Mouse (Mus musculus): ENCODE measurements around the gene Ppp1r16b.
"Not testable (repeated sequence)": the region's sequence is repeated elsewhere in the genome, so short reads cannot be mapped to it uniquely, and the experiment has no call there.

Gene Ppp1r16b

GRCm38 (mm10) chr2:158726252-158726651 is 61.1 kb downstream of the Ppp1r16b start:
- no peak for DNase-seq

- DNase-seq, result no peak
These were observed 63.0 kb downstream of the Ppp1r16b start for GRCm38 (mm10) chr2:158728061-158728815.

- no peak for DNase-seq
These were observed 65.7 kb downstream of the Ppp1r16b start for GRCm38 (mm10) chr2:158730896-158731295.

GRCm38 (mm10) chr2:158732521-158732920 is 67.3 kb downstream of the Ppp1r16b start:
- DNase-seq, result no peak

- DNase-seq, result no peak
These were observed 67.9 kb downstream of the Ppp1r16b start for GRCm38 (mm10) chr2:158733136-158733535.

GRCm38 (mm10) chr2:158733914-158734313 is 68.7 kb downstream of the Ppp1r16b start:
- no peak for DNase-seq

- no peak for DNase-seq
These were observed 69.4 kb downstream of the Ppp1r16b start for GRCm38 (mm10) chr2:158734500-158735152.

GRCm38 (mm10) chr2:158735340-158735739 is 70.1 kb downstream of the Ppp1r16b start:
- no peak for DNase-seq

GRCm38 (mm10) chr2:158736247-158736646 is 71.0 kb downstream of the Ppp1r16b start:
- DNase-seq, result not testable (repeated sequence)

GRCm38 (mm10) chr2:158738591-158738990 is 73.4 kb downstream of the Ppp1r16b start:
- no peak for DNase-seq

GRCm38 (mm10) chr2:158739113-158739512 is 73.9 kb downstream of the Ppp1r16b start:
- DNase-seq, result no peak

GRCm38 (mm10) chr2:158741011-158741501 is 75.9 kb downstream of the Ppp1r16b start:
- no peak for DNase-seq

- DNase-seq, result no peak
These were observed 77.2 kb downstream of the Ppp1r16b start for GRCm38 (mm10) chr2:158742431-158742830.

- DNase-seq, result no peak
These were observed 78.4 kb downstream of the Ppp1r16b start for GRCm38 (mm10) chr2:158743518-158744141.

- DNase-seq, result peak; percentile 27
These were observed 79.9 kb downstream of the Ppp1r16b start for GRCm38 (mm10) chr2:158745049-158745482.

- DNase-seq, result no peak
These were observed 81.0 kb downstream of the Ppp1r16b start for GRCm38 (mm10) chr2:158746164-158746563.

GRCm38 (mm10) chr2:158749366-158749765 is 84.2 kb downstream of the Ppp1r16b start:
- DNase-seq, result no peak

- no peak for DNase-seq
These were observed 95.0 kb downstream of the Ppp1r16b start for GRCm38 (mm10) chr2:158760231-158760630.

- DNase-seq, result no peak
These were observed 97.1 kb downstream of the Ppp1r16b start for GRCm38 (mm10) chr2:158762339-158762738.

GRCm38 (mm10) chr2:158767742-158768339 is 102.6 kb downstream of the Ppp1r16b start, which contains the start of gene Fam83d:
TSS of gene Fam83d (plus strand) at chr2:158768093.
- peak; percentile 98 for DNase-seq

GRCm38 (mm10) chr2:158768350-158768749 is 103.2 kb downstream of the Ppp1r16b start:
- DNase-seq, result peak; percentile 71

GRCm38 (mm10) chr2:158768771-158769170 is 103.6 kb downstream of the Ppp1r16b start:
- DNase-seq, result peak; percentile 79
